Mouse (Mus musculus) brain, embryonic 14.5 days (tissue): ENCODE results near the gene Gm11596.

ENCODE experiments used
- CTCF ChIP-seq: fragments of 200-500 bp; IDR thresholded peaks from 2 replicates; pipeline ENCODE4 v1.5.1; 2012; ENCODE audit warnings: inconsistent platforms, mild to moderate bottlenecking, moderate library complexity, borderline replicate concordance; ENCODE audit not compliant: insufficient read depth, insufficient read length; ENCODE audit errors: extremely low read depth
- POLR2A ChIP-seq: fragments of 200-500 bp; IDR thresholded peaks from 2 replicates; pipeline ENCODE4 v1.6.1; 2012; ENCODE audit warnings: mild to moderate bottlenecking, inconsistent platforms, borderline replicate concordance; ENCODE audit not compliant: poor library complexity, insufficient read depth, insufficient read length, severe bottlenecking; ENCODE audit errors: extremely low read depth

DNA sequence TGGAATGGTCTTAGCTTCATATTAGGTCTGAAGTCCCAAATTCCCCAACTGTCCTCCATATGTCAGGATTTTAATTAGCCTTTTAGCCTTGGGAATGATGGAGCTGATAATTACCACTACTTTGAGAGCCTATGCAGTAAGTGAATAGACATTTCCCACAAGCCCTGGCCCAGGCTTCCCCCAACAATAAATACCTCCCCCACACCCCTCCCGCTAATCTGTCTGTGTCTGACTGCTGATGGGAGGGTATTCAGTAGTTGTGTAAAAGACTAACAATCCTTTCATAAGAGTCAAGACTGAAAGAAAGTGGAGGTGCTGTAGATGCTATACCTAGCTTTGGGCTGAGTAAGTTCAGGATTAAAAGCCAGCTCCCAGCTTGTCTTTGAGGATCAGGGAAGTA, 48.9 kb upstream of the Gm11596 start:
- TF ChIP-seq POLR2A (no peak), CTCF (no peak)
